Mouse (Mus musculus): ENCODE results near the gene Fabp7.

- TF ChIP-seq MXI1 (IDR thresholded peaks at IDR 0.05; ENCODE audit: low read depth, low read length): no peak
- no peak for TF ChIP-seq POLR2A (IDR thresholded peaks at IDR 0.05; ENCODE audit: low read depth, low read length)
- TF ChIP-seq RAD21 (IDR thresholded peaks at IDR 0.05; ENCODE audit: low read depth, low read length): no peak
- no peak for TF ChIP-seq EP300 (IDR thresholded peaks at IDR 0.05; ENCODE audit: low read length)
- TF ChIP-seq MAZ (IDR thresholded peaks at IDR 0.05; ENCODE audit: low read depth, low read length): no peak
Measured at GRCm38 (mm10) chr10:57760694-57761093, 24.0 kb upstream of the Fabp7 start.
